Mouse (Mus musculus) kidney, embryonic 15.5 days (tissue): Measurements from ENCODE around the gene Meis1. TPM values are rescaled to one million over a fixed set of nuclear protein-coding genes. Genes with fewer than 3 reads are reported as not detected.

Source experiments
- ATAC-seq: fragments of 200-750 bp; cut with Nextera tagmentation; replicated peaks from 2 replicates; pipeline ENCODE4 v1.8.0; 2017; ENCODE audit warnings: moderate TSS enrichment; ENCODE audit not compliant: low FRiP score
- H3K27ac ChIP-seq: fragments of 300-500 bp; sonication (generic); 2 replicates; pipeline ENCODE4 v1.5.1; 2015; ENCODE audit warnings: mild to moderate bottlenecking, inconsistent platforms
- H3K27me3 ChIP-seq: fragments of 300-500 bp; sonication (generic); 2 replicates; pipeline ENCODE4 v1.6.1; 2015; ENCODE audit warnings: inconsistent platforms
- H3K36me3 ChIP-seq: fragments of 300-500 bp; sonication (generic); 2 replicates; pipeline ENCODE4 v1.6.1; 2015; ENCODE audit warnings: inconsistent platforms
- H3K4me1 ChIP-seq: fragments of 300-500 bp; sonication (generic); 2 replicates; pipeline ENCODE4 v1.6.1; 2015; ENCODE audit warnings: inconsistent platforms
- H3K4me2 ChIP-seq: fragments of 300-500 bp; sonication (generic); 2 replicates; pipeline ENCODE4 v1.6.1; 2015; ENCODE audit warnings: moderate library complexity, mild to moderate bottlenecking, inconsistent platforms
- H3K4me3 ChIP-seq: fragments of 300-500 bp; sonication (generic); replicated peaks from 2 replicates; pipeline ENCODE4 v1.5.1; 2015; ENCODE audit warnings: mild to moderate bottlenecking, inconsistent platforms
- H3K9ac ChIP-seq: fragments of 300-500 bp; sonication (generic); 2 replicates; pipeline ENCODE4 v1.6.1; 2015; ENCODE audit warnings: mild to moderate bottlenecking, inconsistent platforms
- H3K9me3 ChIP-seq: fragments of 300-500 bp; sonication (generic); replicated peaks from 2 replicates; pipeline ENCODE4 v1.6.1; 2016; ENCODE audit warnings: inconsistent platforms
- WGBS: fragments of 180-500 bp; shearing (Covaris S2); methylation state at CpG from one replicate; pipeline ENCODE4 v1.1.7; 2015; ENCODE audit warnings: mixed read lengths; 5-methylcytosine and 5-hydroxymethylcytosine counted together
- polyA plus RNA-seq: library from polyadenylated mRNA; unstranded; fragments of >200 nt; fragmentation: Nextera tagmentation; extraction: Ambion mirVana; gene quantifications from 2 replicates; pipeline ENCODE4 v1.2.1, GENCODE M21; 2015

Gene Meis1
- polyA plus RNA-seq, 1 experiment from 2014 or later = 130 TPM

GRCm38 (mm10) chr11:18888651-18889050, 130.1 kb downstream of the Meis1 start:
- no peaks in the 10 kb centered on the region for H3K27me3 ChIP-seq
- H3K4me1 ChIP-seq = peaks cover 59% of the 10 kb centered on the region
- H3K4me3 ChIP-seq = no peak overlapping the region
- no peak overlapping the region for H3K4me2 ChIP-seq
- no peak overlapping the region for H3K9ac ChIP-seq
- WGBS = 62% methylated on average over 1 of the region's 1 CpGs
- no peaks in the 10 kb centered on the region for H3K9me3 ChIP-seq
- no peak overlapping the region for H3K27ac ChIP-seq
- ATAC-seq = no peak
- 0 out of 2 replicates have a peak, but pooled peaks cover 3% of the 10 kb centered on the region for H3K36me3 ChIP-seq

- Histone ChIP-seq H3K4me1 (peaks cover 59% of the 10 kb centered on the region), H3K27ac (peak overlapping the region; percentile 81), H3K27me3 (no peaks in the 10 kb centered on the region), H3K9ac (no peak overlapping the region), H3K9me3 (no peaks in the 10 kb centered on the region), H3K4me2 (peak overlapping the region; percentile 35), H3K36me3 (peaks cover 13% of the 10 kb centered on the region; the same call in 1 of the 2 replicates), H3K4me3 (no peak overlapping the region)
- 9% methylated on average over 9 of the region's 9 CpGs for WGBS
- peak; percentile 87 for ATAC-seq
Measured at GRCm38 (mm10) chr11:18885729-18886325, 133.0 kb downstream of the Meis1 start.

GRCm38 (mm10) chr11:18885036-18885728, 133.6 kb downstream of the Meis1 start:
- no peak overlapping the region for H3K9ac ChIP-seq
- peak overlapping the region; percentile 81 for H3K27ac ChIP-seq
- peak; percentile 40 for ATAC-seq
- H3K4me2 ChIP-seq = peak overlapping the region; percentile 35
- no peak overlapping the region for H3K4me3 ChIP-seq
- no peaks in the 10 kb centered on the region for H3K27me3 ChIP-seq
- peaks cover 54% of the 10 kb centered on the region for H3K4me1 ChIP-seq
- no peaks in the 10 kb centered on the region for H3K9me3 ChIP-seq
- WGBS = 15% methylated on average over 6 of the region's 6 CpGs
- peaks cover 17% of the 10 kb centered on the region; the same call in 1 of the 2 replicates for H3K36me3 ChIP-seq

GRCm38 (mm10) chr11:18883987-18884386, 134.8 kb downstream of the Meis1 start:
- Histone ChIP-seq H3K4me3 (no peak overlapping the region), H3K4me2 (no peak overlapping the region), H3K4me1 (peaks cover 53% of the 10 kb centered on the region), H3K36me3 (peaks cover 17% of the 10 kb centered on the region; the same call in 1 of the 2 replicates), H3K9ac (no peak overlapping the region), H3K27ac (peak overlapping the region; percentile 48), H3K27me3 (no peaks in the 10 kb centered on the region), H3K9me3 (no peaks in the 10 kb centered on the region)
- 47% methylated on average over 3 of the region's 3 CpGs for WGBS
- no peak for ATAC-seq

GRCm38 (mm10) chr11:18883507-18883881, 135.3 kb downstream of the Meis1 start:
- Histone ChIP-seq H3K9me3 (no peaks in the 10 kb centered on the region), H3K4me3 (no peak overlapping the region), H3K27me3 (no peaks in the 10 kb centered on the region), H3K36me3 (peaks cover 17% of the 10 kb centered on the region; the same call in 1 of the 2 replicates), H3K27ac (peak overlapping the region; percentile 48), H3K4me2 (no peak overlapping the region), H3K4me1 (peaks cover 53% of the 10 kb centered on the region), H3K9ac (no peak overlapping the region)
- WGBS = 13% methylated on average over 2 of the region's 2 CpGs
- peak; percentile 73 for ATAC-seq

- ATAC-seq = no peak
- peaks cover 51% of the 10 kb centered on the region for H3K4me1 ChIP-seq
- H3K27ac ChIP-seq = 0 out of 2 replicates have a peak overlapping the region, but pooled peaks have one; percentile 32
- WGBS = 63% methylated on average over 3 of the region's 3 CpGs
- H3K9me3 ChIP-seq = no peaks in the 10 kb centered on the region
- no peak overlapping the region for H3K4me2 ChIP-seq
- no peak overlapping the region for H3K4me3 ChIP-seq
- H3K27me3 ChIP-seq = no peaks in the 10 kb centered on the region
- H3K9ac ChIP-seq = no peak overlapping the region
- peaks cover 17% of the 10 kb centered on the region; the same call in 1 of the 2 replicates for H3K36me3 ChIP-seq
Measured at GRCm38 (mm10) chr11:18882747-18883506, 135.9 kb downstream of the Meis1 start.

GRCm38 (mm10) chr11:18882315-18882714, 136.5 kb downstream of the Meis1 start:
- Histone ChIP-seq H3K4me1 (peaks cover 50% of the 10 kb centered on the region), H3K36me3 (peaks cover 17% of the 10 kb centered on the region; the same call in 1 of the 2 replicates), H3K27ac (no peak overlapping the region), H3K9me3 (no peaks in the 10 kb centered on the region), H3K27me3 (no peaks in the 10 kb centered on the region), H3K9ac (no peak overlapping the region), H3K4me3 (no peak overlapping the region), H3K4me2 (no peak overlapping the region)
- 87% methylated on average over 5 of the region's 5 CpGs for WGBS
- ATAC-seq = no peak

- Histone ChIP-seq H3K27me3 (peaks cover 12% of the 10 kb centered on the region), H3K36me3 (peaks cover 17% of the 10 kb centered on the region; the same call in 1 of the 2 replicates), H3K9me3 (no peaks in the 10 kb centered on the region), H3K4me1 (peaks cover 55% of the 10 kb centered on the region), H3K4me2 (no peak overlapping the region), H3K4me3 (no peak overlapping the region), H3K27ac (no peak overlapping the region), H3K9ac (no peak overlapping the region)
- no peak for ATAC-seq
- 48% methylated on average over 5 of the region's 5 CpGs for WGBS
Measured at GRCm38 (mm10) chr11:18880806-18881205, 138.0 kb downstream of the Meis1 start.

GRCm38 (mm10) chr11:18879456-18879818, 139.3 kb downstream of the Meis1 start:
- Histone ChIP-seq H3K27me3 (peaks cover 19% of the 10 kb centered on the region), H3K36me3 (peaks cover 17% of the 10 kb centered on the region; the same call in 1 of the 2 replicates), H3K9me3 (no peaks in the 10 kb centered on the region), H3K4me1 (peaks cover 55% of the 10 kb centered on the region), H3K4me3 (no peak overlapping the region), H3K27ac (0 out of 2 replicates have a peak overlapping the region, but pooled peaks have one; percentile 41), H3K4me2 (peak overlapping the region; percentile 89; the same call in 1 of the 2 replicates), H3K9ac (no peak overlapping the region)
- no peak for ATAC-seq
- 0% methylated on average over 1 of the region's 1 CpGs for WGBS

GRCm38 (mm10) chr11:18878748-18879455, 139.9 kb downstream of the Meis1 start:
- Histone ChIP-seq H3K9ac (0 out of 2 replicates have a peak overlapping the region, but pooled peaks have one; percentile 29), H3K27ac (peak overlapping the region; percentile 95), H3K9me3 (no peaks in the 10 kb centered on the region), H3K4me3 (peak overlapping the region; percentile 48), H3K27me3 (peaks cover 20% of the 10 kb centered on the region), H3K4me2 (peak overlapping the region; percentile 89), H3K36me3 (peaks cover 14% of the 10 kb centered on the region; the same call in 1 of the 2 replicates), H3K4me1 (peaks cover 55% of the 10 kb centered on the region)
- 4% methylated on average over 13 of the region's 13 CpGs for WGBS
- ATAC-seq = no peak

GRCm38 (mm10) chr11:18878016-18878415, 140.8 kb downstream of the Meis1 start:
- Histone ChIP-seq H3K4me3 (peak overlapping the region; percentile 48), H3K27ac (peak overlapping the region; percentile 95), H3K36me3 (peaks cover 14% of the 10 kb centered on the region; the same call in 1 of the 2 replicates), H3K27me3 (peaks cover 20% of the 10 kb centered on the region), H3K4me1 (peaks cover 47% of the 10 kb centered on the region), H3K4me2 (peak overlapping the region; percentile 89), H3K9me3 (no peaks in the 10 kb centered on the region), H3K9ac (peak overlapping the region; percentile 39; the same call in 1 of the 2 replicates)
- WGBS = under 1% methylated on average over 18 of the region's 18 CpGs
- ATAC-seq = peak; percentile 9
